Mouse (Mus musculus) cerebellum, adult 2 months (tissue): ENCODE results near the gene Rassf3.

ENCODE experiments used
- CTCF ChIP-seq: fragments of 200-500 bp; IDR thresholded peaks from 2 replicates; pipeline ENCODE4 v1.5.1; 2011; ENCODE audit warnings: low read depth, mild to moderate bottlenecking, control low read depth, low read length, moderate library complexity, borderline replicate concordance; ENCODE audit not compliant: insufficient read depth
- POLR2A ChIP-seq: fragments of 200-500 bp; IDR thresholded peaks from 2 replicates; pipeline ENCODE4 v1.6.1; 2011; ENCODE audit warnings: low read length, control low read depth, borderline replicate concordance; ENCODE audit not compliant: insufficient read depth

DNA sequence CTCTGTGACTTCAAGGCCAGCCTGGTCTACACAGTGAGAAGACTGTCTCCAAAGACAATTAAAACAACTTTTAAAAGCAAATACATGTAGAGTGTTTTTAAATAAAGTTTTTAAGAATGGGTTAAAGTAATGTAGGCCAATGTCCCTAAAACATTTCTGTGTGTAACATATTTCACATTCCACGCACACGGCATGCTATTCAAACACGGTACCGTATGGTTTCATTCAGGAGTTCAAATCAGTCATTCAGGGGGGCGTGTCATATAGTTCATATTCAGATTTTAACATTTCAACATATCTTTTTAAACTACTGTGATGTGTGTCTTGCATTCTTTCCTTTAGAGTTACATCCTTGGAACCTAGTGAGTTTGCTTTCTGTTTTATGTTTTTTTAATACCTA, 7.9 kb downstream of the Rassf3 start:
- TF ChIP-seq CTCF (no peak), POLR2A (no peak)
